Mouse (Mus musculus) heart, postnatal 0 days (tissue): ENCODE measurements at regions not wholly inside any gene's neighbourhood (a gene's known extent, or its start where the extent isn't known, plus 50 kb on each side); places are given as distances from the start of the nearest gene placed in this dataset.

Experiments
- ATAC-seq: fragments of 200-750 bp; cut with Nextera tagmentation; 2 replicates; pipeline ENCODE4 v1.8.0; 2017; ENCODE audit warnings: low read depth, moderate number of reproducible peaks, moderate library complexity; ENCODE audit not compliant: insufficient read depth
- DNase-seq: peaks from one replicate; pipeline ENCODE4 v3.0.0-alpha.2; 2016; ENCODE audit warnings: low spot score
- H3K27ac ChIP-seq: fragments of 300-500 bp; sonication (generic); 2 replicates; pipeline ENCODE4 v1.5.1; 2014; ENCODE audit warnings: low read depth, mild to moderate bottlenecking
- H3K27me3 ChIP-seq: fragments of 300-500 bp; sonication (generic); 2 replicates; pipeline ENCODE4 v1.6.1; 2014; ENCODE audit warnings: low read length, mixed read lengths; ENCODE audit not compliant: control insufficient read depth, insufficient read depth
- H3K36me3 ChIP-seq: fragments of 300-500 bp; sonication (generic); replicated peaks from 2 replicates; pipeline ENCODE4 v1.6.1; 2014; ENCODE audit warnings: low read length, mixed read lengths; ENCODE audit not compliant: control insufficient read depth, insufficient read depth
- H3K4me1 ChIP-seq: fragments of 300-500 bp; sonication (generic); 2 replicates; pipeline ENCODE4 v1.6.1; 2014; ENCODE audit warnings: antibody characterized with exemption; ENCODE audit not compliant: control insufficient read depth, insufficient read depth
- H3K4me2 ChIP-seq: fragments of 300-500 bp; sonication (generic); 2 replicates; pipeline ENCODE4 v1.6.1; 2014; ENCODE audit warnings: low read depth, mild to moderate bottlenecking, low read length, moderate library complexity
- H3K4me3 ChIP-seq: fragments of 300-500 bp; sonication (generic); 2 replicates; pipeline ENCODE4 v1.5.1; 2014; ENCODE audit warnings: low read depth, low read length
- H3K9ac ChIP-seq: fragments of 300-500 bp; sonication (generic); replicated peaks from 2 replicates; pipeline ENCODE4 v1.6.1; 2014; ENCODE audit warnings: low read depth, low read length, mixed read lengths
- H3K9me3 ChIP-seq: fragments of 300-500 bp; sonication (generic); replicated peaks from 2 replicates; pipeline ENCODE4 v1.6.1; 2016; ENCODE audit warnings: low read length; ENCODE audit not compliant: control insufficient read depth
- CTCF ChIP-seq: IDR thresholded peaks from 2 replicates; pipeline ENCODE4 v1.5.1; 2016; ENCODE audit warnings: antibody characterized with exemption, control low read depth, low read depth
- EP300 ChIP-seq: IDR thresholded peaks from 2 replicates; pipeline ENCODE4 v1.6.1; 2016; ENCODE audit warnings: antibody characterized with exemption, low read depth
- WGBS: fragments of 180-500 bp; shearing (Covaris S2); extraction: QIAGEN DNeasy Blood & Tissue Kit; methylation state at CpG from one replicate; pipeline ENCODE4 v1.1.7; 2014; 5-methylcytosine and 5-hydroxymethylcytosine counted together

DNA sequence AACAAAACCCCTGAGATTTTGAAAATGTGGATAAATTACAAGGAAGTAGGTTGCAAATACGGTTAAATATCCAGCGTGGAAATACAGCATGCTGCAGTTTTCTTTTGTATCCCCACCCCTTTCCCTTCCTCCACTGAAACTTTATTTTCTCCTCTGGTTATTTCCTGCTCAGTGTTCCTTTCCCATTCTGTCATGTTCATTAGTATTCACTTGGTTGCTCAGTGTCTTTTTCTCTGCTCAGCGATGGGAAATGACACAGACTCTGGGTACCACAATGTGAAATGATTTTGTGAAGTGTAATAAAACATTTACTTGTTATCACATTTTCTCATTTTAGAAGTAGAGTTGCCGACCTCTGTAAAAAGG, 169.6 kb upstream of the Col8a1 start:
- Histone ChIP-seq H3K4me1 (no peaks in the 10 kb centered on the region), H3K27me3 (no peaks in the 10 kb centered on the region), H3K4me3 (no peak overlapping the region), H3K4me2 (no peak overlapping the region), H3K9me3 (no peaks in the 10 kb centered on the region), H3K36me3 (no peaks in the 10 kb centered on the region), H3K9ac (no peak overlapping the region), H3K27ac (no peak overlapping the region)
- WGBS, result 65% methylated on average over 4 of the region's 4 CpGs
- ATAC-seq (no peak), DNase-seq (no peak)
- TF ChIP-seq EP300 (no peak), CTCF (no peak)

DNA sequence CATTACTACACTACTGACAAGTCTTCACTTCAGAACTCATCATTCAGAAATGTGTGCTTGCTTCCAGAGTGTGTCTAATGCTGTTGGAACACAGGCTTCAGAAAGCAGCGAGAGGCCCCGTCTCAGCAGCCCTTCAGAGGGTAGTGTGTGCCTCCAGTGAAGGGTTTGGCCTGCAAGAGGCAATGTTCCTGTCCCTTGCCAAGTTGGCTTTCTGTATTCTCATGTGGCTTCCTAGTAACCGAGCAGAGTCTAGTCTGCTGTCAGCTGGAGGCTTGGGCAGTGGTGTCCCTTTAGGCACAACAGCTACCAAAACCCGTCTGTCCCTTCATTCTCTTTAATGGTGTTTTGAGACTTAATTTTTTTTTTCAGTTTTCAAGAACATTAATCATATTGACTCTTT, 173.3 kb upstream of the Col8a1 start:
- no peaks in the 10 kb centered on the region for H3K36me3 ChIP-seq
- H3K4me2 ChIP-seq, result no peak overlapping the region
- no peak for TF ChIP-seq EP300
- TF ChIP-seq CTCF, result no peak
- no peak overlapping the region for H3K27ac ChIP-seq
- H3K9me3 ChIP-seq, result no peaks in the 10 kb centered on the region
- DNase-seq (no peak), ATAC-seq (no peak)
- no peak overlapping the region for H3K9ac ChIP-seq
- no peaks in the 10 kb centered on the region for H3K27me3 ChIP-seq
- H3K4me1 ChIP-seq, result no peaks in the 10 kb centered on the region
- H3K4me3 ChIP-seq, result no peak overlapping the region
- WGBS, result 60% methylated on average over 4 of the region's 4 CpGs

DNA sequence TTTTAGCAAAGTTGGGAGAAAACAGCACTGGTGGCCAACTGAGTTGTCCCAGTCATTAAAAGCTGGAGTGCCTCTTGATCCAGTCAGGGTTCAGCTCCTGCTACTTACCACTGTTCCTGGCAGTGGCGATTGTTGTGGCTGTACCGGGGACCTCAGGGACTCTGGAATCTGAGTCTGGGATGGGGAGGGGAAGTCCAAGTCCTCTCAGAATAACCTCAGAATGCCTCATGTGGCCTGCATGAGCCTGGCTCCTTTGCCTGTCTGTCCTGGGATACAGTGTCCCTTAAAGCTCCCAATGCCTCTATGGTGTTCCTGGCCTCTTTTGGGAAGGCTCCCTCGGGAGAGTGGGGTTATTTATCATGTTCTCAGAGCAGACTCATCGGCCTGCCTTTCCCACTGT, 173.8 kb upstream of the Col8a1 start:
- H3K4me2 ChIP-seq, result no peak overlapping the region
- H3K36me3 ChIP-seq, result no peaks in the 10 kb centered on the region
- H3K27me3 ChIP-seq, result no peaks in the 10 kb centered on the region
- DNase-seq (no peak), ATAC-seq (peak; percentile 51; the same call in 1 of the 2 replicates)
- 0 out of 2 replicates have a peak overlapping the region, but pooled peaks have one; percentile 12 for H3K27ac ChIP-seq
- no peak overlapping the region for H3K9ac ChIP-seq
- no peak overlapping the region for H3K4me3 ChIP-seq
- no peaks in the 10 kb centered on the region for H3K4me1 ChIP-seq
- H3K9me3 ChIP-seq, result no peaks in the 10 kb centered on the region
- no peak for TF ChIP-seq CTCF
- no peak for TF ChIP-seq EP300
- 31% methylated on average over 4 of the region's 4 CpGs for WGBS

DNA sequence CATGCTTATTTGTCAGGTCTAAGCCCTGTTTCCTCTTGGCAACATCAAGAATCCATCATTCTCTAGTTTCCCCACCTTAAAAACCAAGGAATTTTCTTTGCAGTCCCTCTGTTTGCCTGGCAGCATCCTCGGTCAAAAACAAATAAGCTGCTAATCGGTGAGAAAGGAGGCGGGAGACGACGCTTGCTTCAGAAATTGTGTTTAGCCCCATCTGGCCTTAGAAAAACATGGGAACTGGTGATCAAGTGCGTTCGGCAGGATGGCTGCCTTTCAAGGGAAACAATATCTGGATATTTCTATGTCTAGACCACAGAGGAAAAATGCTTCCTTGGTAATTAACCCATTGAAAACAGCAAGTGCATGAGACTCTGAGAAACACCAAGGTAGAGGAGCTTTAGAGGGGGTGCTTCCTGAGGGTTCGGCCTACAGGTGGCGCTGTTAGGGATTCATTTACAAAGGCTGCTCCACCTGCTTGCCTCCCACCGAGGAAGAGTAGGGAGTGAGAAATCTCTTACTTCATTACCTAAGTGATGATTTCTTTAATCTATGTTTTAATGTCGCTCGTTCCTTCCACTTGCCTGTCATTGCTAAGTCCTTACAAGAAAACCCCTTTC, 174.7 kb upstream of the Col8a1 start:
- H3K4me1 ChIP-seq, result no peaks in the 10 kb centered on the region
- no peak overlapping the region for H3K9ac ChIP-seq
- DNase-seq, result no peak
- H3K4me2 ChIP-seq, result no peak overlapping the region
- no peak for TF ChIP-seq CTCF
- no peak for TF ChIP-seq EP300
- no peaks in the 10 kb centered on the region for H3K9me3 ChIP-seq
- H3K27me3 ChIP-seq, result no peaks in the 10 kb centered on the region
- no peaks in the 10 kb centered on the region for H3K36me3 ChIP-seq
- no peak for ATAC-seq
- no peak overlapping the region for H3K4me3 ChIP-seq
- H3K27ac ChIP-seq, result no peak overlapping the region
- WGBS, result 74% methylated on average over 12 of the region's 12 CpGs

DNA sequence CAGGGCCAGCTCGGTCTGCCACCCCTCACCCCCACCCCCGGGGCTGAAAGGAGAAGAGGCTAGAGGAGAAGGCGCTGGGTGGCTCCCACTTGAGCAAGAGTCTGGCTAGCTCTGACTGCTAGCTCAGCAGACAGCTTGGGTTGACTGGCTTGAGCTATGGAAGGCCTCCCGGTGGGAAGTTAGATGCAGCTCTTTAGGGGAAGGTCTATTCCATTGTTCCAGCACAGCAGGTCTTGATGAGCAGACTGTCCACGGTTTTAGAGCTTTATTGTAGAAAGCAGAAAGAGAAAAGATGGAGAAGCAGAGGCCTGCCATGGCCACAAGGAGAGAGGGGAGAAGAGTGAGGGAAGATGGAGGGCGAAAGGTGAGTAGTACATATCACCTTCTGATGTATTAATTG, 190.9 kb upstream of the Col8a1 start:
- Histone ChIP-seq H3K36me3 (no peaks in the 10 kb centered on the region), H3K4me1 (no peaks in the 10 kb centered on the region), H3K27ac (no peak overlapping the region), H3K4me3 (no peak overlapping the region), H3K9me3 (no peaks in the 10 kb centered on the region), H3K27me3 (no peaks in the 10 kb centered on the region), H3K9ac (no peak overlapping the region), H3K4me2 (no peak overlapping the region)
- DNase-seq, result no peak
- ATAC-seq, result no peak
- TF ChIP-seq CTCF, result no peak
- TF ChIP-seq EP300, result no peak
- 52% methylated on average over 6 of the region's 6 CpGs for WGBS

DNA sequence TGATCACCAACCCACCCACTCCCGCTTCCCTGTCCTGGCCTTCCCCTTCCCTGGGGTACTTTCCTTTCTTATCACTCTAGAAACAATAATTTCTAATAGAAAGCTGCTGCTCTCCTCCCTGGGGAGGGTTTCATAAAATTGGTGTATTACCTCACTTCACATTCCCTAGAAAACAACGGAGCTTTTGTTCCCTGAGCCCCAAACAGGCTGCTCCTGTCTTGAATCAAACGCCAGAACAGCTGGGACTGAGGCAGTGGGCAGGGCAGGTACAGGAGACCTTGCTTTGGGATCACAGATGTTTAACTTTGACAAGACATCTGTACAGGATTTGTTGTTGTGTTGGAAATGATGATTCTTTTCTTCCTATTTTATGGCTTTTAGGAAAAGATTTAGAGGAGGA, 192.8 kb upstream of the Col8a1 start:
- H3K9ac ChIP-seq, result no peak overlapping the region
- no peaks in the 10 kb centered on the region for H3K4me1 ChIP-seq
- WGBS, result 37% methylated on average over 3 of the region's 3 CpGs
- no peaks in the 10 kb centered on the region for H3K9me3 ChIP-seq
- no peak overlapping the region for H3K4me2 ChIP-seq
- H3K27ac ChIP-seq, result no peak overlapping the region
- H3K27me3 ChIP-seq, result no peaks in the 10 kb centered on the region
- no peaks in the 10 kb centered on the region for H3K36me3 ChIP-seq
- DNase-seq, result no peak
- no peak for ATAC-seq
- TF ChIP-seq CTCF (no peak), EP300 (no peak)
- no peak overlapping the region for H3K4me3 ChIP-seq
